Mouse (Mus musculus) midbrain, embryonic 16.5 days (tissue): ENCODE measurements around the gene Sbk1. TPM values are rescaled to one million over a fixed set of nuclear protein-coding genes. Genes with fewer than 3 reads are reported as not detected.

Source experiments
- ATAC-seq: fragments of 200-750 bp; cut with Nextera tagmentation; 2 replicates; pipeline ENCODE4 v1.8.0; 2017; ENCODE audit warnings: moderate TSS enrichment
- H3K27ac ChIP-seq: fragments of 300-500 bp; sonication (generic); 2 replicates; pipeline ENCODE4 v1.5.1; 2014; ENCODE audit warnings: mild to moderate bottlenecking, low read length, mixed read lengths
- H3K27me3 ChIP-seq: fragments of 300-500 bp; sonication (generic); 2 replicates; pipeline ENCODE4 v1.6.1; 2014; ENCODE audit warnings: low read depth, low read length, mixed read lengths; ENCODE audit not compliant: control insufficient read depth, insufficient read depth
- H3K36me3 ChIP-seq: fragments of 300-500 bp; sonication (generic); 2 replicates; pipeline ENCODE4 v1.6.1; 2014; ENCODE audit warnings: mild to moderate bottlenecking, low read length, moderate library complexity, mixed read lengths; ENCODE audit not compliant: control insufficient read depth, insufficient read depth
- H3K4me1 ChIP-seq: fragments of 300-500 bp; sonication (generic); 2 replicates; pipeline ENCODE4 v1.6.1; 2014; ENCODE audit warnings: mild to moderate bottlenecking, low read length, mixed read lengths; ENCODE audit not compliant: control insufficient read depth, insufficient read depth
- H3K4me2 ChIP-seq: fragments of 300-500 bp; sonication (generic); 2 replicates; pipeline ENCODE4 v1.6.1; 2014; ENCODE audit warnings: mild to moderate bottlenecking, low read length, mixed read lengths
- H3K4me3 ChIP-seq: fragments of 300-500 bp; sonication (generic); 2 replicates; pipeline ENCODE4 v1.5.1; 2014; ENCODE audit warnings: low read depth, mild to moderate bottlenecking, low read length, moderate library complexity, mixed read lengths
- H3K9ac ChIP-seq: fragments of 300-500 bp; sonication (generic); 2 replicates; pipeline ENCODE4 v1.6.1; 2014; ENCODE audit warnings: low read depth, low read length, mixed read lengths
- H3K9me3 ChIP-seq: fragments of 300-500 bp; sonication (generic); replicated peaks from 2 replicates; pipeline ENCODE4 v1.6.1; 2014; ENCODE audit warnings: mild to moderate bottlenecking, low read length, mixed read lengths; ENCODE audit not compliant: control insufficient read depth, poor library complexity, severe bottlenecking
- WGBS: fragments of 180-500 bp; shearing (Covaris S2); extraction: QIAGEN DNeasy Blood & Tissue Kit; methylation state at CpG from one replicate; pipeline ENCODE4 v1.1.7; 2014; 5-methylcytosine and 5-hydroxymethylcytosine counted together
- polyA plus RNA-seq: library from polyadenylated mRNA; unstranded; fragments of >200 nt; fragmentation: Nextera tagmentation; extraction: Ambion mirVana; gene quantifications from 2 replicates; pipeline ENCODE4 v1.2.1, GENCODE M21; 2015

The Sbk1 gene
- polyA plus RNA-seq, 1 experiment from 2014 or later, result 233 TPM

GRCm38 (mm10) chr7:126260280-126261210 is 11.9 kb upstream of the Sbk1 start:
- peak; percentile 62; the same call in 1 of the 2 replicates for ATAC-seq
- no peak overlapping the region for H3K4me2 ChIP-seq
- 14% methylated on average over 18 of the region's 18 CpGs for WGBS
- 0 out of 2 replicates have a peak overlapping the region, but pooled peaks have one; percentile 41 for H3K9ac ChIP-seq
- no peak overlapping the region for H3K27ac ChIP-seq
- no peaks in the 10 kb centered on the region for H3K9me3 ChIP-seq
- no peaks in the 10 kb centered on the region for H3K4me1 ChIP-seq
- H3K27me3 ChIP-seq, result no peaks in the 10 kb centered on the region
- H3K36me3 ChIP-seq, result no peaks in the 10 kb centered on the region
- no peak overlapping the region for H3K4me3 ChIP-seq

- H3K36me3 ChIP-seq, result no peaks in the 10 kb centered on the region
- H3K4me3 ChIP-seq, result no peak overlapping the region
- no peak for ATAC-seq
- H3K27me3 ChIP-seq, result no peaks in the 10 kb centered on the region
- H3K4me2 ChIP-seq, result no peak overlapping the region
- no peaks in the 10 kb centered on the region for H3K9me3 ChIP-seq
- no peak overlapping the region for H3K9ac ChIP-seq
- no peak overlapping the region for H3K27ac ChIP-seq
- no peaks in the 10 kb centered on the region; the same call in 1 of the 2 replicates for H3K4me1 ChIP-seq
- WGBS, result 78% methylated on average over 4 of the region's 4 CpGs
Measured at GRCm38 (mm10) chr7:126261823-126262222, 10.6 kb upstream of the Sbk1 start.

- Histone ChIP-seq H3K4me3 (no peak overlapping the region), H3K27me3 (no peaks in the 10 kb centered on the region), H3K4me1 (no peaks in the 10 kb centered on the region; the same call in 1 of the 2 replicates), H3K36me3 (no peaks in the 10 kb centered on the region), H3K9me3 (no peaks in the 10 kb centered on the region), H3K9ac (no peak overlapping the region), H3K27ac (no peak overlapping the region), H3K4me2 (no peak overlapping the region)
- no peak for ATAC-seq
- 26% methylated on average over 7 of the region's 7 CpGs for WGBS
Measured at GRCm38 (mm10) chr7:126263964-126264363, 8.5 kb upstream of the Sbk1 start.

GRCm38 (mm10) chr7:126265949-126266348 is 6.5 kb upstream of the Sbk1 start:
- Histone ChIP-seq H3K9me3 (no peaks in the 10 kb centered on the region), H3K4me3 (no peak overlapping the region), H3K9ac (no peak overlapping the region), H3K27ac (no peak overlapping the region), H3K36me3 (no peaks in the 10 kb centered on the region), H3K27me3 (no peaks in the 10 kb centered on the region), H3K4me1 (peaks cover 6% of the 10 kb centered on the region), H3K4me2 (no peak overlapping the region)
- no peak; the same call in 1 of the 2 replicates for ATAC-seq
- 56% methylated on average over 9 of the region's 9 CpGs for WGBS

GRCm38 (mm10) chr7:126266372-126266870 is 6.0 kb upstream of the Sbk1 start:
- Histone ChIP-seq H3K4me1 (peaks cover 9% of the 10 kb centered on the region), H3K27ac (no peak overlapping the region), H3K9me3 (no peaks in the 10 kb centered on the region), H3K4me2 (no peak overlapping the region), H3K36me3 (no peaks in the 10 kb centered on the region), H3K9ac (no peak overlapping the region), H3K27me3 (no peaks in the 10 kb centered on the region), H3K4me3 (no peak overlapping the region)
- WGBS, result 78% methylated on average over 4 of the region's 4 CpGs
- ATAC-seq, result no peak

- peaks cover 9% of the 10 kb centered on the region for H3K4me1 ChIP-seq
- H3K27me3 ChIP-seq, result no peaks in the 10 kb centered on the region
- H3K4me3 ChIP-seq, result no peak overlapping the region
- no peak overlapping the region for H3K27ac ChIP-seq
- H3K9me3 ChIP-seq, result no peaks in the 10 kb centered on the region
- H3K9ac ChIP-seq, result no peak overlapping the region
- 54% methylated on average over 8 of the region's 8 CpGs for WGBS
- H3K4me2 ChIP-seq, result no peak overlapping the region
- ATAC-seq, result no peak
- no peaks in the 10 kb centered on the region for H3K36me3 ChIP-seq
Measured at GRCm38 (mm10) chr7:126267606-126268005, 4.8 kb upstream of the Sbk1 start.

- Histone ChIP-seq H3K27ac (peak overlapping the region; percentile 98), H3K9me3 (no peaks in the 10 kb centered on the region), H3K9ac (peak overlapping the region; percentile 100), H3K27me3 (no peaks in the 10 kb centered on the region), H3K4me1 (peaks cover 39% of the 10 kb centered on the region), H3K4me3 (peak overlapping the region; percentile 88), H3K4me2 (peak overlapping the region; percentile 87), H3K36me3 (peaks cover 5% of the 10 kb centered on the region; the same call in 1 of the 2 replicates)
- ATAC-seq, result peak; percentile 57
- 1% methylated on average over 38 of the region's 38 CpGs for WGBS
Measured at GRCm38 (mm10) chr7:126272770-126273311, 422 bp downstream of the Sbk1 start.

GRCm38 (mm10) chr7:126273351-126274042 is 1.1 kb downstream of the Sbk1 start:
- Histone ChIP-seq H3K9ac (peak overlapping the region; percentile 100), H3K9me3 (no peaks in the 10 kb centered on the region), H3K4me2 (peak overlapping the region; percentile 87), H3K4me3 (peak overlapping the region; percentile 88), H3K36me3 (peaks cover 5% of the 10 kb centered on the region; the same call in 1 of the 2 replicates), H3K27me3 (no peaks in the 10 kb centered on the region), H3K27ac (peak overlapping the region; percentile 98), H3K4me1 (peaks cover 46% of the 10 kb centered on the region)
- 4% methylated on average over 11 of the region's 11 CpGs for WGBS
- ATAC-seq, result no peak
